Mouse (Mus musculus): Measurements from ENCODE around the gene 2210016L21Rik. TPM values are rescaled to one million over a fixed set of nuclear protein-coding genes. Genes with fewer than 3 reads are reported as not detected.

Gene 2210016L21Rik
- polyA plus RNA-seq, 1 experiment from 2014 or later, result 57.7 TPM

DNA sequence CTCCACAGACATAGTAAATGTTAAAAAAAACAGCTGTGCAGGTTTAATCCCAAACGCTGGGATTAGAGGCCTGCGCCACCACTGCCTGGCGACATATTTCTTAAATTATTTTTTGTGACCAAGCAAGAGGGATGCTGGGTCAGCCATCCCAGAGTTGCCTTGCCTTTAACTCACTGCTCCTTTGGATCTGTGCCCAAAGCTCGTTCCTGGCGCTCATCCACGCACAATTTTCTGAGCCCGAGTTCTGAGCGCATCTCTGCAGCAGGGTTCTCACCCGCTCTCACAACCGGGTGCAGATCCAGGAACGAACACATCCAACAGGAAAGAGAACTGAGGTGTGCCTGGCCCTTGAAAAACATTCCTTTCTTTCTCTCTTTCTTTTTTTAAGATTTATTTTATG is 36.5 kb downstream of the 2210016L21Rik start:
- 0 out of 2 replicates have a peak, but pooled peaks have one; percentile 1 for ATAC-seq (replicated peaks; ENCODE audit: low FRiP score, low TSS enrichment, low read depth)
- H3K4me2 ChIP-seq (ENCODE audit: low read length), result no peak overlapping the region
- 64% methylated on average over 11 of the region's 11 CpGs for WGBS

DNA sequence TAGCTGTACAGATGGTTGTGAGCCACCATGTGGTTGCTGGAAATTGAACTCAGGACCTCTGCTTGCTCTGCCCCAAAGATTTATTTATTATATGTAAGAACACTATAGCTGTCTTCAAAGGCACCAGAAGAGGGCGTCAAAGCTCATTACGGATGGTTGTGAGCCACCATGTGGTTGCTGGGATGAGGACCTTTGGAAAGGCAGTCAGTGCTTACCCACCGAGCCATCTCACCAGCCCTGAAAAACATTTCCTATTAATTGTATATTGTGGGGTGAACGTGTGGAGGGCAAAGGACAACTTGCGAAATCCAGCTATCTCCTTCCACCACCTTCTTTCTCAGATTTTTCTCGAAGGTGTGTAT is 36.9 kb downstream of the 2210016L21Rik start:
- 6% methylated on average over 6 of the region's 6 CpGs for whole genome bisulfite sequencing
- H3K9ac ChIP-seq (ENCODE audit: low read length), result no peak overlapping the region
- DNase-seq (ENCODE audit: low spot score) (no peak), ATAC-seq (replicated peaks; ENCODE audit: low FRiP score, low TSS enrichment, low read depth) (peak; percentile 15; the same call in 1 of the 2 replicates)
- no peaks in the 10 kb centered on the region for H3K9me3 ChIP-seq (ENCODE audit: control insufficient read depth, low read length)
- H3K4me1 ChIP-seq (replicated peaks; ENCODE audit: control insufficient read depth, insufficient read depth, low read length), result peaks cover 12% of the 10 kb centered on the region; the same call in 1 of the 2 replicates
- H3K36me3 ChIP-seq (ENCODE audit: control insufficient read depth, insufficient read depth, low read length), result no peaks in the 10 kb centered on the region
- H3K27ac ChIP-seq (ENCODE audit: low read depth), result no peak overlapping the region
- no peak overlapping the region; the same call in 1 of the 2 replicates for H3K4me3 ChIP-seq (ENCODE audit: low read depth, low read length)
- no peaks in the 10 kb centered on the region for H3K27me3 ChIP-seq (replicated peaks; ENCODE audit: control insufficient read depth, insufficient read depth, low read length)
- H3K4me2 ChIP-seq (ENCODE audit: low read length), result peak overlapping the region; percentile 46

More for the DNA sequence above, 36.5 kb downstream of the 2210016L21Rik start:
- Histone ChIP-seq H3K9me3 (ENCODE audit: control insufficient read depth, low read length) (no peaks in the 10 kb centered on the region), H3K4me1 (replicated peaks; ENCODE audit: control insufficient read depth, insufficient read depth, low read length) (peaks cover 12% of the 10 kb centered on the region; the same call in 1 of the 2 replicates), H3K36me3 (ENCODE audit: control insufficient read depth, insufficient read depth, low read length) (no peaks in the 10 kb centered on the region), H3K27ac (ENCODE audit: low read depth) (no peak overlapping the region), H3K9ac (ENCODE audit: low read length) (no peak overlapping the region), H3K4me3 (ENCODE audit: low read depth, low read length) (no peak overlapping the region), H3K27me3 (replicated peaks; ENCODE audit: control insufficient read depth, insufficient read depth, low read length) (no peaks in the 10 kb centered on the region)
- no peak for DNase-seq (ENCODE audit: low spot score)

DNA sequence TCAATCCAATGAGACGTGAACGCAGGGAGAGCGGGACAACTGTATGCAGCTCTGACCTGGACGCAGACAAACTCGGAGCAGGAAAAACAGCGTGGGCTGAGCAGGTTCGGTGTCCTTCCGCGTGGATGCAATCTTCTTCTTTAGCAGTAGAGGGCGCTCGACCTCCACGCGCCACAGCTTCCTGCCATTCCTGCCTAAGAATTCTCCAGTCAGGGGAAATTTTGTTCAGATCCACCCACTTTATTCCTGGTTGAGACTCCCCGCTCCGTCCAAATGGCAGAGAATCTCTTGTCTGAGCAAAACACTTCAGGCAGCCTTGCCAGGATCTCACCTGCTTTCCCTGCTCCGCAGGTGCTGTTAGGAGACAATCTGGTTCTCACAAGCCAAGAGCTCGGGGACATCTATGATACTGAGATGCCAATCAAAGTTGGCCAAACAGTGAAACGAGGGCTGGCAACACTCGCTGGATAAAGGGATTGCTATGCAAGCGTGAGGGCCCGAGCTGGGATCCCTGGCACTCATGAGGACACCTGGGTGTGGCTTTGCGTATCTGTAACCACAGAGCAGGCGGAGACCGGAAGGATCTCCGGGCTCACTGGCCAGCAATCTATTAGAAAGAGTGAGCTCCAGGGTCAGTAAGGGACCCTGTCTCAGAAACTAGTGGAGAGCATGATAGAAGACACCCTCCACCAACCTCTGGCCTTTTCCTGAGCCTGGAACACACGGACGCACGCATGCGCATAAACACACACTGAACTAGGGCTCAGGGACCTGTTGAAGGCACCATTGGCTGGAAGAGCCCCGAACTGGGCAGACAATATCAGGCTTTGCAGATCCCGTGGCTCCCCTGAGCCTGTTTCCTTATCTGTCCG is 37.5 kb downstream of the 2210016L21Rik start:
- Histone ChIP-seq H3K27ac (ENCODE audit: low read depth) (no peak overlapping the region; the same call in 1 of the 2 replicates), H3K27me3 (replicated peaks; ENCODE audit: control insufficient read depth, insufficient read depth, low read length) (no peaks in the 10 kb centered on the region), H3K9ac (ENCODE audit: low read length) (0 out of 2 replicates have a peak overlapping the region, but pooled peaks have one; percentile 16), H3K4me1 (replicated peaks; ENCODE audit: control insufficient read depth, insufficient read depth, low read length) (peaks cover 12% of the 10 kb centered on the region; the same call in 1 of the 2 replicates), H3K36me3 (ENCODE audit: control insufficient read depth, insufficient read depth, low read length) (no peaks in the 10 kb centered on the region), H3K4me3 (ENCODE audit: low read depth, low read length) (peak overlapping the region; percentile 30), H3K9me3 (ENCODE audit: control insufficient read depth, low read length) (no peaks in the 10 kb centered on the region), H3K4me2 (ENCODE audit: low read length) (peak overlapping the region; percentile 46)
- ATAC-seq (replicated peaks; ENCODE audit: low FRiP score, low TSS enrichment, low read depth), result peak; percentile 26; the same call in 1 of the 2 replicates
- peak; percentile 84 for DNase-seq (ENCODE audit: low spot score)
- 11% methylated on average over 32 of the region's 32 CpGs for WGBS

DNA sequence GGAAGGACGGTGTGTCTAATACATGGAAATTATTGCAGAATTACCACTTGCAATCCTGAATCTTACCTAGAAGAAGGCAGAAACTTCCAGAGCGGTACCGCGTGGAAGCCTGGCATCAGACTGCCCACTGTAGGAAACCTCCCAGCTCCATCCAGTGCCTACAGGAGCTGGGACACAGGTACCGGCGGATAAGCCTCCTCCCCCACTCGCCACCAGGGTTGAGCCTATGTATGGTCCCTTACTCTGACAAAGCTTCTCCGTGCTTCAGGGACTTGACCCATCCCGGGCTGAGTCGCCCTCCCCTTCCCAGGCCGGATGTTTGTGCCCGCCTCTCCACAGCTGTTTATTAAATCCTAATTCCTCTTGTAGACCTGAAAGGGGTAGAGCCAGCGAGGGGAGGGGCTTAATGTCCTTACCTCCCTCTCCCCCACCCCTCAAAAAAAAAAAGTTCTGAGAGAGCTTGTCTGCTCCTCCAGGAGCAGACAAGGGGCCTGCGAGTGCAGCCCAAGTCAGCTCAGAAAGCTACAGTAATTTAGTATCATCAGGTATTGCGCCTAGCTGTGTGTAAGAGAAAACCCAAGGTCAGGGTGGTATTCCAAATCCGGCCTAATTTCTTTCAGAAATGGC is 38.3 kb downstream of the 2210016L21Rik start:
- DNase-seq (ENCODE audit: low spot score), result no peak
- no peak overlapping the region; the same call in 1 of the 2 replicates for H3K27ac ChIP-seq (ENCODE audit: low read depth)

DNA sequence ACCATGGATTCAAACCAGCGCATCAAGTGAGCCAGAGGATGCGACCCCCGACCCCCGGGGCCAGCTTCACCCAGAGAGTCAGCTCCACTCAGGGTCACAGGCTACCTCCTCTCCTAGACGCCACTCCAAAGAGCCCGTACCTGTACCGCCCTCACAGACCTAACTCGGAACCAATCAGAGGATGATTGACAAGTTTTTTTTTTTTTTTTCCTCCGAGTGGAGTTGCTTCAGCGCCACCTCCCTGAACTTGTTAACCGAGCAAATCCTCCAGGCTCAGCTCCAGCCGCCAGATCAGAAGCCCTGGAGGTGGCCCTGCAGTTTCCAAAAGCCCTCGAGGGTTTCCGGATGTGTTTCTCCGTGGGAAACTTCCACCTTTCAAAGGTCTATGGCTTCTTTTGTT is 40.0 kb downstream of the 2210016L21Rik start:
- Histone ChIP-seq H3K4me1 (replicated peaks; ENCODE audit: control insufficient read depth, insufficient read depth, low read length) (peaks cover 12% of the 10 kb centered on the region; the same call in 1 of the 2 replicates), H3K9me3 (ENCODE audit: control insufficient read depth, low read length) (no peaks in the 10 kb centered on the region), H3K27ac (ENCODE audit: low read depth) (no peak overlapping the region), H3K4me3 (ENCODE audit: low read depth, low read length) (no peak overlapping the region), H3K4me2 (ENCODE audit: low read length) (no peak overlapping the region), H3K36me3 (ENCODE audit: control insufficient read depth, insufficient read depth, low read length) (no peaks in the 10 kb centered on the region), H3K27me3 (replicated peaks; ENCODE audit: control insufficient read depth, insufficient read depth, low read length) (no peaks in the 10 kb centered on the region), H3K9ac (ENCODE audit: low read length) (no peak overlapping the region)
- DNase-seq (ENCODE audit: low spot score) (no peak), ATAC-seq (replicated peaks; ENCODE audit: low FRiP score, low TSS enrichment, low read depth) (no peak)
- WGBS, result 65% methylated on average over 15 of the region's 15 CpGs

More for the DNA sequence above, 38.3 kb downstream of the 2210016L21Rik start:
- ATAC-seq (replicated peaks; ENCODE audit: low FRiP score, low TSS enrichment, low read depth), result no peak
- H3K9ac ChIP-seq (ENCODE audit: low read length), result 0 out of 2 replicates have a peak overlapping the region, but pooled peaks have one; percentile 16
- H3K4me3 ChIP-seq (ENCODE audit: low read depth, low read length), result peak overlapping the region; percentile 30
- H3K9me3 ChIP-seq (ENCODE audit: control insufficient read depth, low read length), result no peaks in the 10 kb centered on the region
- H3K4me1 ChIP-seq (replicated peaks; ENCODE audit: control insufficient read depth, insufficient read depth, low read length), result peaks cover 12% of the 10 kb centered on the region; the same call in 1 of the 2 replicates
- H3K27me3 ChIP-seq (replicated peaks; ENCODE audit: control insufficient read depth, insufficient read depth, low read length), result no peaks in the 10 kb centered on the region
- H3K36me3 ChIP-seq (ENCODE audit: control insufficient read depth, insufficient read depth, low read length), result no peaks in the 10 kb centered on the region
- 31% methylated on average over 16 of the region's 16 CpGs for WGBS
- peak overlapping the region; percentile 46 for H3K4me2 ChIP-seq (ENCODE audit: low read length)

DNA sequence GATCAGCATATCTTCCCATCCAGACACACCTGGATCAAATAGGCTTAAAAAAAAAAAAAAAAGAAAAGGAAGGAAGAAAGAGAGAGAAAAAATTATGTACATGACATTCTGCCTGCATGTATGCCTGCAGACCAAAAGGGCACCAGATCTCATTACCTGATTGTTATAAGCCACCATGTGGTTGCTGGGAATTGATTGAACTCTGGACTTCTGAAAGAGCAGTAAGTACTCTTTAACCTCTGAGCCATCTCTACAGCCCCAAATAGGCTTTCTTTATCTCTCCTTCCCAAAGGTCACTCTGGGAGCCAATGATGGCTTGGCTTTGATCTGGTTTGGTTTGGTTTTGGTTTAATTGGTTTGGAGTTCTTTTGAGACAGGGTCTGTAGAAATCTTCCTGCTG is 43.1 kb downstream of the 2210016L21Rik start:
- H3K4me1 ChIP-seq (replicated peaks; ENCODE audit: control insufficient read depth, insufficient read depth, low read length), result peaks cover 5% of the 10 kb centered on the region; the same call in 1 of the 2 replicates
- H3K9ac ChIP-seq (ENCODE audit: low read length), result no peak overlapping the region
- no peak overlapping the region for H3K27ac ChIP-seq (ENCODE audit: low read depth)
- H3K36me3 ChIP-seq (ENCODE audit: control insufficient read depth, insufficient read depth, low read length), result no peaks in the 10 kb centered on the region
- no peak overlapping the region for H3K4me3 ChIP-seq (ENCODE audit: low read depth, low read length)
- no peak for ATAC-seq (replicated peaks; ENCODE audit: low FRiP score, low TSS enrichment, low read depth)
- H3K27me3 ChIP-seq (replicated peaks; ENCODE audit: control insufficient read depth, insufficient read depth, low read length), result no peaks in the 10 kb centered on the region
- no peak overlapping the region for H3K4me2 ChIP-seq (ENCODE audit: low read length)
- no peak for DNase-seq (ENCODE audit: low spot score)
- H3K9me3 ChIP-seq (ENCODE audit: control insufficient read depth, low read length), result peaks cover 3% of the 10 kb centered on the region; the same call in 1 of the 2 replicates

DNA sequence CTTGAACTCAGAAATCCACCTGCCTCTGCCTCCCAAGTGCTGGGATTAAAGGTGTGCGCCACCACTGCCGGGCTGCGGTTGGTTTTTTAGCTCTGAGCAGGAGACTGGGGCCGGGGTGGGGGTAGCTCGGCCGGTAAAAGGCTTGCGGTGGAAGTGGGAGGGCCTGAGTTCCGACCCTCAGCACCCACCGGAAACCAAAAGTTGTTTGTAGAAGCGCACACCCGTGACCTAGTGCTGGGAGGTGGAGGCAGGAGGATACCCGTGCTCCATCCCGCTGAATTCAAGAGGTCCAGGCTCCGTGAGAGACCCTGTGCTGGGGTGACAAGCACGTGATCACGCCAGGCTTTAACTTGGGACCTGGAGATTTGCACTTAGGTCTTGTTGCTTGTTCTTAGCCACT is 54.5 kb downstream of the 2210016L21Rik start:
- DNase-seq (ENCODE audit: low spot score) (no peak), ATAC-seq (replicated peaks; ENCODE audit: low FRiP score, low TSS enrichment, low read depth) (no peak)
- Histone ChIP-seq H3K27me3 (replicated peaks; ENCODE audit: control insufficient read depth, insufficient read depth, low read length) (no peaks in the 10 kb centered on the region), H3K9ac (ENCODE audit: low read length) (no peak overlapping the region), H3K27ac (ENCODE audit: low read depth) (no peak overlapping the region), H3K36me3 (ENCODE audit: control insufficient read depth, insufficient read depth, low read length) (no peaks in the 10 kb centered on the region), H3K9me3 (ENCODE audit: control insufficient read depth, low read length) (no peaks in the 10 kb centered on the region), H3K4me3 (ENCODE audit: low read depth, low read length) (no peak overlapping the region), H3K4me2 (ENCODE audit: low read length) (no peak overlapping the region), H3K4me1 (replicated peaks; ENCODE audit: control insufficient read depth, insufficient read depth, low read length) (no peaks in the 10 kb centered on the region)
- WGBS, result 86% methylated on average over 16 of the region's 16 CpGs

DNA sequence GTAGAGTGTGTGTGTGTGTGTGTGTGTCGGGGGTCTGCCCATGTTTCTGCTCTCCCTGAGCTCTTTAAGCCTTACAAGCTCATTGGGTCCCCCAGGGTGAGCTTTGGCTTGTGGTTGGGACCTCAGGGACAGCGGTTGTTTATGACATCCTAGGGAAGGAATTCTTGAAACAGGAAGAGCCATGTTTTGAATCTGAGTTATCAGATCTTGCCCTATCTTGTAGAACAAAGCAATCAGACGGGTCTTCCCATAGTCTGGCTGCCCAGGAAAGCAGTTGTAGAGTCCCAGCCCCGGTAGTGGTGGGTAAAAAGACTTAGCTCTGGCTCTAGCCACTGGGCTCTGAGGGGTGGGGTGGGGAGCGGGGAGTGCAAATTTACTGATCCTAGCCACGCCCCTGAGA is 55.4 kb downstream of the 2210016L21Rik start:
- ATAC-seq (replicated peaks; ENCODE audit: low FRiP score, low TSS enrichment, low read depth), result no peak
- Histone ChIP-seq H3K4me2 (ENCODE audit: low read length) (no peak overlapping the region), H3K9ac (ENCODE audit: low read length) (no peak overlapping the region), H3K36me3 (ENCODE audit: control insufficient read depth, insufficient read depth, low read length) (no peaks in the 10 kb centered on the region), H3K27ac (ENCODE audit: low read depth) (no peak overlapping the region), H3K9me3 (ENCODE audit: control insufficient read depth, low read length) (no peaks in the 10 kb centered on the region), H3K4me3 (ENCODE audit: low read depth, low read length) (no peak overlapping the region), H3K27me3 (replicated peaks; ENCODE audit: control insufficient read depth, insufficient read depth, low read length) (no peaks in the 10 kb centered on the region), H3K4me1 (replicated peaks; ENCODE audit: control insufficient read depth, insufficient read depth, low read length) (no peaks in the 10 kb centered on the region)
- 69% methylated on average over 6 of the region's 6 CpGs for WGBS
- no peak for DNase-seq (ENCODE audit: low spot score)
